Mouse (Mus musculus): ENCODE data around the gene Ddx20.
A peak's percentile ranks its signal among the peaks of the same experiment; 100 is the strongest.
"Not testable (repeated sequence)": the region's sequence is repeated elsewhere in the genome, so short reads cannot be mapped to it uniquely, and the experiment has no call there.

The Ddx20 gene

DNA sequence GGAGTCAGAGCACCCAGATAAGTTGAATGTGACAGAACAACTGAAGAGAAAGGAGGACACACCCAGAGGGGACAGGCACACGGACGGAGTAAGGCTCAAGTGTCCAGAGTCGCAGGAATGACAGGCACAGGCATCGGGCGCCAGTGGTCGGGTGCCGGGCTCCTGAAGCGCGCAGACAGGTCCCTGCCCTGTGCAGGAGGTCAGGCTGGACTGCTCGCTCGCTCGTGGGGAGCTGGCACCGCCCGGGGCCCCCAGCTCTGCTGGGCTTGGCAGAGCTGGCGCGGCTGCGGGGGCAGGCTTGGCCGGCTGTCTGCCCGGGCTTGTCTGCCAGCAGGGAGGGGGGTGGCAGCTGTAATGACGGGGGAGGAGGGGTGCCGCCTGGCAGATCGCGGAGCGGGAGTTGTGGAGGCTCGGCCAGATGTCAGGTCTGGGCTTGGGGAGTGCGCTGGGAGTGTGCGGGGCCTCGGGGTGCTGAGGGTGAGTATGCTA is 17.7 kb upstream of the Ddx20 start:
- peak; percentile 62 for DNase-seq

GRCm38 (mm10) chr3:105704031-105705008 is 16.9 kb upstream of the Ddx20 start, which contains the start of gene Inka2:
Gene Inka2, plus strand, starts transcription at chr3:105704599.
- DNase-seq = peak; percentile 89

DNA sequence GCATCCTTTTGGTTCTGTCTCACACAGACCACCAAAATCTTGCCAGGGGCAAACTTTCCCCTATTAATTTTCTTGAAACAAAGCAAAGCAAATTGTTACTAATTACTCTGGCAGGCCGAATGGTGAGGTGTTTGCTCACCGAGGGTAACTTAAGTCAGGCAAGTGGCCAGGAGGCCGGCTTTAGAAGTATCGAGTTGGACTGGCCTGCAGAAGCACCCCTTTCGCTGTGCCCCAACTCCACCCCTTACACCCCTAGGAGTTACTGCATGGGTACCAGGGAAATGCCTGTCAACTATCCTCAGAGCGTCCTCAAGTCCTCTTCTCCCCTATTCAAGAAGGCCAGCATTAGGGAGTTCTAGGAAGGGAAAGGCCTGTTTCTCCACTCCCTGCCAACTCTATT is 16.2 kb upstream of the Ddx20 start:
- DNase-seq = no peak

DNA sequence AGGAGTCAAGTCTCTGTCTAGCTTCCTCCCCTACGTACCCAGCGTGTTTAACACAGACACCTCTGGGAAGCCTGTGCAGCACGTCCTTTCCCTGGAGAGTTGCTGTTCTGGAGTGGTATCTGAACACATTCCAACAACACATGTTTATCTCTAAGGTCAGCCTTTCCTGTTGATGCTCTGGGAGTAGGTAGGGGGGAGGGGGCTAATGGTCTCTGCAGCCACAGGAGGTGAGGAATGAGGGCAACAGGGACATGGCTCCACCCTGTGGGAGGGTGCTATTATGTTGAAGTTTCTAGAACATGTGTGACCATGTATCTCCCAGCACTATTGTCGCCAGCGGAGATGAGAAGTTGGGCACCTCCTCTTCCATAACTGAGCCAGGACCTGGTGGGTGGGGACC is 14.0 kb upstream of the Ddx20 start:
- DNase-seq = no peak

DNA sequence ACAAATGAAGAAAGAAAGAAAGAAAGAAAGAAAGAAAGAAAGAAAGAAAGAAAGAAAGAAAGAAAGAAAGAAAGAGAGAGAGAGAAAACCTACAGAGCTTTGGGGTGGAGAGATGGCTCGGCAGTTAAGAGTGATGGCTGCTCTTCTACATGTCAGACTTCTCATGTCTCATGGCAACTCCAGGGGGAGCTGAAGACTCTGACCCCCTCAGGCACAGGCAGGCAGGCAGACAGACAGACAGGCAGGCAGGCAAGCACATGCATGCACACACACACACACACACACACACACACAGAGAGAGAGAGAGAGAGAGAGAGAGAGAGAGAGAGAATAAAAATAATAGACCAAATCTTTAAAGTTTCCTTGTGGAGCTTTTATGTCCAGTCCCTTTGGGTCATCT is 13.4 kb upstream of the Ddx20 start:
- DNase-seq = not testable (repeated sequence)

GRCm38 (mm10) chr3:105699241-105699933 is 12.0 kb upstream of the Ddx20 start:
- DNase-seq = peak; percentile 37

DNA sequence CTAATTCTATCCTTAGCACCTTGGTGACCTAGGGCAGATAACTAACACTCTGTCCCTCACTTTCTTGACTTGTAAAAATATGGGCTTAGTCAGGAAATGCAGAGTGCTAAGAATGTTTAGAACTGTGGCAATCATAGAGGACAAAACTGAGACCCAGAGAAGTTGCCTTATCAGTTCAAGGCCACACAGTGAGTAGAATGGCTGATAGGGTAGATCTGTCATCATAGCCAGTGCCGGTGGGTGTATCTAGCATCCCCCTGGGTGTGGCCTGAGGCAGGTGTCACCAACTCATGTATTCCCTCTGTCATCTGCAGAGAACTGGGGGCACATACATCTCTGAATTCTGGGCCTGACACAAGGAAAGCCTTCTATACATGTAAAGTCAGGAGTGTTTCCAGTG is 10.9 kb upstream of the Ddx20 start:
- no peak for DNase-seq

GRCm38 (mm10) chr3:105697148-105697441 is 9.7 kb upstream of the Ddx20 start:
- DNase-seq = no peak

DNA sequence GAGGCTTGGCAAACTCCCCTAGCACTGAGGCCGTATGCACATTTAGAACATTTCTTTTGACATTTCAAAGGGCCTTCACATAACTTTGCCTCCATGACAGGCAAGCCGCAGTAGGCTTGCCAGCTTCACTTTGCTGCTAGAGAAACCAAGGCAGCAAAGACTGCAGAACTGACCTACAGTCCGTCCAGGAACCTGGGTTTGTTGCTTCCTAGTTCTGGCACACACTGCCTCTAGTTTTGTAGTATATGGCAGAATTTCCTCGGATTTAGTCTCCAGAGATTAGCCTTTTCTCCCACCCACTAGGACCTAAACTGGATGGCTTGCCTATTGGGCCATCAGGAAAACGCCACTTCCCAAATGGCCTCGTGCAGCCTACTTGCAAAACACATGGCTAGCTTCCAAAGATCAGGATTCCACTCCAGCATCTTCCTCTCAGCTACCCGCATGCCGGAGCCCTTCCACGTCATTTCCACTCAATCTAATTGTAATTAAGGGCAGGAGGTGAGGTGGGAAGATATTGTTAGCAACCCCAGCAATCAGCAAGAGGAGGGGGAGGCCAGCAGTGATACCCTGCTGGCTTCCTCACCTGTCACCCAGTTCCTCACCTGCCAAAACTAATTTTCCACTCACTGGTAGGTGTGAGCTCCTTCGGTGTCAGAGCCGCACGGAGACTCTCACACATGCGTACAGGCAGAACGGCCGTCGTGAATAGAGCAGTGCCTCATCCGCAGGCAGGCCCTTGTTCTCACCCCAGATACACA is 9.2 kb upstream of the Ddx20 start:
- no peak for DNase-seq

GRCm38 (mm10) chr3:105695476-105696386 is 8.4 kb upstream of the Ddx20 start:
- peak; percentile 33 for DNase-seq

DNA sequence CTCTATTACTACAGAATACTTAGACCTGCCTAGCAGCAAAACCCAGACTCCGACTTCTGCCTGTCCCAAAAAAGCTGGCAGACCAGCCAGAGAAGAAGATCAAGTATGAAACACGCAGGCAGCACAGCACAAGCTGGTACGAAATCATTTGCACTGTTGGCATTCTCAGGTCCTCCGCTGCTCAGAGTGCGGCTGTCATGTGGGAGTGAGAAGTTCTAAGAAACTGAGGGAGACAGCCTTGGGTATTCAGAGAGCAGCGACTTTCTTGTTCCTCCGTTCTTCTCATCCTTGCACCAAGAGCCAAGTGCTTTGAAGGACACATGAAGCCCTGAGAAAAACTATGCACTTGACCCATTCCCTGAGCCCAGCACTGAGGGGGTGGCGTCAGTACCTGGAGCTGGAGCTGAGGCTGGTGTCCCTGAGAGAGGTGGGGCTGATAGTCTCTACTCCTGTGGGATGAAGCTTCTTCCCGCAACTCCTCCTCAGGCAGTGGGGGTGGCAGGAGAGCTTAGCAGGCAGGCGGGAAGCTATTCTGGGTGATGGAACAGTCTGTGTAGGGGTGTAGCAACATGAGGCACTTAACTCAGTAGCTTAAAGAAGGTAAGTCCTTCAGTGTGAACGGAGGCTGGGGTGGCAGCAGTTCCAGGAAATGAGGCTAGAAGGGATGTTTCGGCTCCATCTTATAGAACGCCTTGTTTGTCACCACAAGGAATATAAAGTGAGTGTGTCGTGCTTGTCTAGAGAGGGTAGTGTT is 6.1 kb upstream of the Ddx20 start:
- DNase-seq = no peak

DNA sequence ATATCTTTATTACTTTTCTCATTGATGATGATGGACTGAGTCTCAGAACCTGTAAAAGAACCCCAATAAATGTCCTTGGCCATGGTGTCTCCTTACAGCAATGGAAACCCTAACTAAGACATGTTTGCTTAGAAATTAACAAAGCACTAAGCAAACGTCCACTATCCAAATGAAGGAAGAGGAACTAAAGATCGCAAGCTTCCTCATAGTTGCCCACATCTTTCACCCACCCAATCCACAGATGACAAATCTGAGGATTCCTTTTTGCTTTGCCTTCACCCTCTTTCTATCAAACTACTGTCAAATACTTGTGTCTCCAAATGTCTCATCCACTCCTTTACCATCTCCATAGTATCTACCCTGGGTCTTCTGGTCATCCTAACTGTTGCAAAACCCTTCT is 1.2 kb upstream of the Ddx20 start:
- DNase-seq = no peak

GRCm38 (mm10) chr3:105686394-105687323 is 715 bp downstream of the Ddx20 start:
- no peak for DNase-seq

GRCm38 (mm10) chr3:105680346-105680745 is 7.0 kb downstream of the Ddx20 start:
- no peak for DNase-seq

- DNase-seq = no peak
Observed at GRCm38 (mm10) chr3:105675932-105676331, 11.4 kb downstream of the Ddx20 start.

GRCm38 (mm10) chr3:105674595-105675218 is 12.7 kb downstream of the Ddx20 start:
- peak; percentile 84 for DNase-seq

- DNase-seq = no peak
Observed at GRCm38 (mm10) chr3:105670801-105671200, 16.6 kb downstream of the Ddx20 start.

DNA sequence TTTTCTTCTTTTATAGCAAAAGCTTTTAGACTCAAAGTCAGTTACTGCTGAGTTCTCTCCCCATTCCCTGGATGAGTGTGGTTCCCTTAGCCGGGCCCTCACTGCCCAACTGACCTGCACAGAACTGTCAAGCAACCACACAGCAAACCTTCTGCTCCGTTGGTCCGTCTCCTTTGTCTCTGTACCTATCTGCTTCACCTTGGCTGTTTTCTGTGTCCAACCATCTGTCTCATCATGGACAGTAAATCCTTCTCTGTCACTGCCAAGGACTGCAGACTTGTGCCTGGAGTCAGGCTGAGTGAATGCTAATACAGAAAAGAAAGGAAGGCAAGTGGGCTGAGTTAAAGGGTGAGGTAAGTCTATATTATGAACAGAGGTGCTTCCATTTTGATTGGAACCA is 17.6 kb downstream of the Ddx20 start:
- DNase-seq = no peak

- DNase-seq = no peak
Observed at GRCm38 (mm10) chr3:105668161-105668560, 19.2 kb downstream of the Ddx20 start.
